Mouse (Mus musculus) stomach, postnatal 0 days (tissue): ENCODE results near the gene Vmn1r55.
"Not testable (repeated sequence)": the region's sequence is repeated elsewhere in the genome, so short reads cannot be mapped to it uniquely, and the experiment has no call there.

Source experiments
- CTCF ChIP-seq: IDR thresholded peaks from 2 replicates; pipeline ENCODE4 v1.5.1; 2016; ENCODE audit warnings: antibody characterized with exemption, low read depth, mild to moderate bottlenecking, moderate library complexity
- EP300 ChIP-seq: optimal IDR thresholded peaks from 2 replicates; pipeline ENCODE3; 2016; ENCODE audit warnings: antibody characterized with exemption

GRCm38 (mm10) chr7:5079365-5080009, 70.0 kb downstream of the Vmn1r55 start:
- TF ChIP-seq CTCF, EP300: not testable (repeated sequence)
